Mouse (Mus musculus) frontal cortex, adult (tissue): Measurements from ENCODE around the gene Uxs1.

Source experiments
- ATAC-seq: cut with Nextera tagmentation; 2 replicates; pipeline ENCODE4 v1.9.2; 2017; ENCODE audit warnings: mild to moderate bottlenecking, moderate library complexity, mixed read lengths; ENCODE audit not compliant: low TSS enrichment

Gene Uxs1

GRCm38 (mm10) chr1:43827763-43828194, at the start of gene Uxs1:
Gene Uxs1, minus strand, starts transcription at chr1:43827800.
- ATAC-seq = peak; percentile 89

GRCm38 (mm10) chr1:43877233-43877632, 49.6 kb upstream of the Uxs1 start:
- peak; percentile 97 for ATAC-seq

GRCm38 (mm10) chr1:43871116-43871515, 43.5 kb upstream of the Uxs1 start:
- ATAC-seq = peak; percentile 79

GRCm38 (mm10) chr1:43868510-43868909, 40.9 kb upstream of the Uxs1 start:
- ATAC-seq = peak; percentile 68

- ATAC-seq = no peak
Observed at GRCm38 (mm10) chr1:43864758-43865157, 37.2 kb upstream of the Uxs1 start.

GRCm38 (mm10) chr1:43862614-43863013, 35.0 kb upstream of the Uxs1 start:
- peak; percentile 62 for ATAC-seq

GRCm38 (mm10) chr1:43858988-43859387, 31.4 kb upstream of the Uxs1 start:
- no peak for ATAC-seq

- ATAC-seq = no peak
Observed at GRCm38 (mm10) chr1:43857656-43858055, 30.1 kb upstream of the Uxs1 start.

- no peak for ATAC-seq
Observed at GRCm38 (mm10) chr1:43855591-43855990, 28.0 kb upstream of the Uxs1 start.

- ATAC-seq = peak; percentile 99
Observed at GRCm38 (mm10) chr1:43843398-43843797, 15.8 kb upstream of the Uxs1 start.

GRCm38 (mm10) chr1:43837236-43837635, 9.6 kb upstream of the Uxs1 start:
- ATAC-seq = no peak

GRCm38 (mm10) chr1:43830096-43830495, 2.5 kb upstream of the Uxs1 start:
- no peak for ATAC-seq

- ATAC-seq = peak; percentile 32
Observed at GRCm38 (mm10) chr1:43827002-43827762, 418 bp downstream of the Uxs1 start.

- ATAC-seq = no peak
Observed at GRCm38 (mm10) chr1:43826628-43827001, 985 bp downstream of the Uxs1 start.

- no peak for ATAC-seq
Observed at GRCm38 (mm10) chr1:43823406-43823805, 4.2 kb downstream of the Uxs1 start.

- ATAC-seq = no peak
Observed at GRCm38 (mm10) chr1:43822586-43822985, 5.0 kb downstream of the Uxs1 start.

- no peak for ATAC-seq
Observed at GRCm38 (mm10) chr1:43821804-43822203, 5.8 kb downstream of the Uxs1 start.

- ATAC-seq = no peak
Observed at GRCm38 (mm10) chr1:43820571-43820970, 7.0 kb downstream of the Uxs1 start.

- ATAC-seq = peak; percentile 42; the same call in 1 of the 2 replicates
Observed at GRCm38 (mm10) chr1:43819091-43819490, 8.5 kb downstream of the Uxs1 start.

GRCm38 (mm10) chr1:43818356-43818755, 9.2 kb downstream of the Uxs1 start:
- peak; percentile 86 for ATAC-seq

GRCm38 (mm10) chr1:43811764-43812163, 15.8 kb downstream of the Uxs1 start:
- no peak for ATAC-seq

- ATAC-seq = no peak
Observed at GRCm38 (mm10) chr1:43811055-43811454, 16.5 kb downstream of the Uxs1 start.

- no peak for ATAC-seq
Observed at GRCm38 (mm10) chr1:43809351-43809750, 18.2 kb downstream of the Uxs1 start.
